Mouse (Mus musculus) kidney, embryonic 16.5 days (tissue): ENCODE results near the gene Phyhd1. TPM values are rescaled to one million over a fixed set of nuclear protein-coding genes. Genes with fewer than 3 reads are reported as not detected.
A peak's percentile ranks its signal among the peaks of the same experiment; 100 is the strongest.

Source experiments
- ATAC-seq: fragments of 200-750 bp; cut with Nextera tagmentation; 2 replicates; pipeline ENCODE4 v1.8.0; 2017; ENCODE audit warnings: moderate TSS enrichment; ENCODE audit not compliant: low FRiP score, low TSS enrichment
- H3K27ac ChIP-seq: fragments of 300-500 bp; sonication (generic); 2 replicates; pipeline ENCODE4 v1.5.1; 2014; ENCODE audit warnings: low read length
- H3K27me3 ChIP-seq: fragments of 300-500 bp; sonication (generic); 2 replicates; pipeline ENCODE4 v1.6.1; 2014; ENCODE audit warnings: low read length, control low read depth, mixed read lengths; ENCODE audit not compliant: insufficient read depth
- H3K36me3 ChIP-seq: fragments of 300-500 bp; sonication (generic); 2 replicates; pipeline ENCODE4 v1.6.1; 2014; ENCODE audit warnings: low read length, control low read depth, mixed read lengths; ENCODE audit not compliant: insufficient read depth
- H3K4me1 ChIP-seq: fragments of 300-500 bp; sonication (generic); 2 replicates; pipeline ENCODE4 v1.6.1; 2014; ENCODE audit warnings: low read length, control low read depth, mixed read lengths; ENCODE audit not compliant: insufficient read depth
- H3K4me2 ChIP-seq: fragments of 300-500 bp; sonication (generic); replicated peaks from 2 replicates; pipeline ENCODE4 v1.6.1; 2014; ENCODE audit warnings: low read depth, low read length
- H3K4me3 ChIP-seq: fragments of 300-500 bp; sonication (generic); 2 replicates; pipeline ENCODE4 v1.5.1; 2014; ENCODE audit warnings: mild to moderate bottlenecking, low read length
- H3K9ac ChIP-seq: fragments of 300-500 bp; sonication (generic); replicated peaks from 2 replicates; pipeline ENCODE4 v1.6.1; 2014; ENCODE audit warnings: low read length
- H3K9me3 ChIP-seq: fragments of 300-500 bp; sonication (generic); 2 replicates; pipeline ENCODE4 v1.6.1; 2016; ENCODE audit warnings: low read length, control low read depth
- WGBS: fragments of 180-500 bp; shearing (Covaris S2); extraction: QIAGEN DNeasy Blood & Tissue Kit; methylation state at CpG from one replicate; pipeline ENCODE4 v1.1.7; 2014; 5-methylcytosine and 5-hydroxymethylcytosine counted together
- polyA plus RNA-seq: library from polyadenylated mRNA; unstranded; fragments of >200 nt; fragmentation: Nextera tagmentation; extraction: Ambion mirVana; gene quantifications from 2 replicates; pipeline ENCODE4 v1.2.1, GENCODE M21; 2015

Phyhd1 gene
- 15.8 and 16.0 TPM in 2 replicates for polyA plus RNA-seq

GRCm38 (mm10) chr2:30265767-30266253 lies at the start of gene Phyhd1:
TSS of gene Phyhd1 (plus strand) at chr2:30266203.
- Histone ChIP-seq H3K9ac (peak within 1 kb of the TSS; percentile 51), H3K4me1 (peaks cover 35% of the 10 kb centered on the region), H3K27me3 (no peaks in the 10 kb centered on the region), H3K4me3 (peak within 1 kb of the TSS; percentile 29), H3K9me3 (no peaks in the 10 kb centered on the region), H3K27ac (peak within 1 kb of the TSS; percentile 95), H3K4me2 (peak within 1 kb of the TSS; percentile 41), H3K36me3 (peaks cover 22% of the 10 kb centered on the region)
- 41% methylated on average over 5 of the region's 5 CpGs for whole genome bisulfite sequencing
- 0 out of 2 replicates have a peak, but pooled peaks have one; percentile 14 for ATAC-seq

- ATAC-seq: no peak
- no peak overlapping the region for H3K4me3 ChIP-seq
Measured at GRCm38 (mm10) chr2:30216293-30216692, 49.7 kb upstream of the Phyhd1 start.

GRCm38 (mm10) chr2:30235593-30235992 lies 30.4 kb upstream of the Phyhd1 start:
- no peak overlapping the region for H3K4me2 ChIP-seq
- no peak overlapping the region for H3K27ac ChIP-seq
- no peak for ATAC-seq
- peaks cover 20% of the 10 kb centered on the region for H3K4me1 ChIP-seq
- H3K27me3 ChIP-seq: no peaks in the 10 kb centered on the region
- WGBS: 63% methylated on average over 5 of the region's 5 CpGs
- peaks cover 2% of the 10 kb centered on the region; the same call in 1 of the 2 replicates for H3K36me3 ChIP-seq
- no peak overlapping the region for H3K9ac ChIP-seq
- H3K9me3 ChIP-seq: peaks cover 5% of the 10 kb centered on the region
- H3K4me3 ChIP-seq: no peak overlapping the region

More at GRCm38 (mm10) chr2:30216293-30216692, 49.7 kb upstream of the Phyhd1 start:
- Histone ChIP-seq H3K9ac (no peak overlapping the region), H3K4me2 (no peak overlapping the region), H3K27ac (no peak overlapping the region), H3K36me3 (no peaks in the 10 kb centered on the region), H3K9me3 (no peaks in the 10 kb centered on the region), H3K27me3 (no peaks in the 10 kb centered on the region), H3K4me1 (no peaks in the 10 kb centered on the region)
- 93% methylated on average over 5 of the region's 5 CpGs for WGBS

DNA sequence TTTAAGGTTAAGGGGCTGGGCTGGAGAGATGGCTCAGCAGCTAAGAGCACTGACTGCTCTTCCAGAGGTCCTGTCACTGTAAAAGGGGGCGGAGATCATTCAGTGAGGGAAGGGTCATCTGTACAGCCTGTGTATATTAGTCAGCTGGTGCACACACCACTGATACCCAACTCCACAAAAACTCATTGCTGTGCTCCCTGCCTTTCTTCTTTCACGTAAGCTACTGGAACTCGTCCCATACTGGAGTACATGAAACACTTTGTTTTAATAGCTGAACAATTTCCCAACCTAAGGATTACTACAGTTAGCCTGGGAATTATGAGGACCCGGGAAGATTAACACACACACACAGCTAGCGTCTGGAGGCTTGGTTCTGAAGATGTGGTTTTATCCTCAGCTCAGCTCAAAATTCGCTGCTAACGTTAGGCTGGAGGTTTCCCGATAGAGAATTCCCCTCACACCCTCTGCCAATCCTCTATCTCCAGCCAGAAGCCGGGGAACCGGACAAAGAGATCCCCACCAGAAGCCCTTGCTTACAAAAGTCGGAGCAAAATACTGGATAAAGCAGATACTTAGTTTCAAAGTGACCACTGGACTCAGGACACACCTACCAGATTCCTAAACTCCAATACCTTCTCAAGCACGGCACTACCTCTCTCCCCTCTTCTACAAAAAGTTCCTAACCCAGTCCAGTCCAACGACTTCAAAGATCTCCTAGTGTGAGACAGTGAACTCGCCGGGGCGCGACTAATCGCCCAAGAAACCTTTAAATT lies 29.4 kb upstream of the Phyhd1 start:
- WGBS: 2% methylated on average over 18 of the region's 18 CpGs
- peaks cover 20% of the 10 kb centered on the region for H3K4me1 ChIP-seq
- ATAC-seq: no peak
- peak overlapping the region; percentile 70 for H3K4me3 ChIP-seq
- H3K9me3 ChIP-seq: peaks cover under 1% of the 10 kb centered on the region; the same call in 1 of the 2 replicates
- peak overlapping the region; percentile 85 for H3K4me2 ChIP-seq
- H3K27ac ChIP-seq: peak overlapping the region; percentile 89
- H3K27me3 ChIP-seq: no peaks in the 10 kb centered on the region
- peak overlapping the region; percentile 79 for H3K9ac ChIP-seq
- H3K36me3 ChIP-seq: peaks cover 11% of the 10 kb centered on the region

- peaks cover 17% of the 10 kb centered on the region for H3K36me3 ChIP-seq
- H3K4me2 ChIP-seq: peak within 1 kb of the TSS; percentile 85
- no peaks in the 10 kb centered on the region for H3K9me3 ChIP-seq
- under 1% methylated on average over 59 of the region's 67 CpGs for WGBS
- H3K4me3 ChIP-seq: peak within 1 kb of the TSS; percentile 70
- ATAC-seq: peak; percentile 97
- peaks cover 24% of the 10 kb centered on the region for H3K4me1 ChIP-seq
- H3K9ac ChIP-seq: peak within 1 kb of the TSS; percentile 90
- H3K27ac ChIP-seq: peak within 1 kb of the TSS; percentile 89
- H3K27me3 ChIP-seq: no peaks in the 10 kb centered on the region
Measured at GRCm38 (mm10) chr2:30237199-30237880, 28.7 kb upstream of the Phyhd1 start, which contains the start of gene Lrrc8a. TSS of gene Lrrc8a (plus strand) at chr2:30237715.

- H3K4me1 ChIP-seq: peaks cover 29% of the 10 kb centered on the region
- H3K27me3 ChIP-seq: no peaks in the 10 kb centered on the region
- peaks cover 17% of the 10 kb centered on the region for H3K36me3 ChIP-seq
- peak overlapping the region; percentile 85 for H3K4me2 ChIP-seq
- H3K4me3 ChIP-seq: peak overlapping the region; percentile 70
- ATAC-seq: peak; percentile 91
- H3K27ac ChIP-seq: peak overlapping the region; percentile 89
- H3K9ac ChIP-seq: peak overlapping the region; percentile 90
- 0% methylated on average over 42 of the region's 42 CpGs for WGBS
- no peaks in the 10 kb centered on the region for H3K9me3 ChIP-seq
Measured at GRCm38 (mm10) chr2:30237881-30238280, 28.1 kb upstream of the Phyhd1 start.

- 47% methylated on average over 3 of the region's 3 CpGs for WGBS
- Histone ChIP-seq H3K4me3 (peak overlapping the region; percentile 70), H3K4me2 (peak overlapping the region; percentile 85), H3K4me1 (peaks cover 31% of the 10 kb centered on the region), H3K36me3 (peaks cover 17% of the 10 kb centered on the region), H3K27ac (peak overlapping the region; percentile 64), H3K9ac (peak overlapping the region; percentile 90), H3K27me3 (no peaks in the 10 kb centered on the region), H3K9me3 (no peaks in the 10 kb centered on the region)
- ATAC-seq: no peak
Measured at GRCm38 (mm10) chr2:30238906-30239465, 27.0 kb upstream of the Phyhd1 start.

GRCm38 (mm10) chr2:30239777-30240176 lies 26.2 kb upstream of the Phyhd1 start:
- WGBS: 68% methylated on average over 4 of the region's 4 CpGs
- H3K36me3 ChIP-seq: peaks cover 24% of the 10 kb centered on the region
- H3K4me2 ChIP-seq: peak overlapping the region; percentile 85; the same call in 1 of the 2 replicates
- no peaks in the 10 kb centered on the region for H3K9me3 ChIP-seq
- H3K4me3 ChIP-seq: no peak overlapping the region
- ATAC-seq: no peak
- no peaks in the 10 kb centered on the region for H3K27me3 ChIP-seq
- H3K9ac ChIP-seq: peak overlapping the region; percentile 90; the same call in 1 of the 2 replicates
- H3K4me1 ChIP-seq: peaks cover 34% of the 10 kb centered on the region
- peak overlapping the region; percentile 64 for H3K27ac ChIP-seq

GRCm38 (mm10) chr2:30240267-30240666 lies 25.7 kb upstream of the Phyhd1 start, which contains the start of gene Gm28035:
TSS of gene Gm28035 (plus strand) at chr2:30240567.
- peak within 1 kb of the TSS; percentile 85 for H3K4me2 ChIP-seq
- peaks cover 24% of the 10 kb centered on the region for H3K36me3 ChIP-seq
- H3K27me3 ChIP-seq: no peaks in the 10 kb centered on the region
- no peaks in the 10 kb centered on the region for H3K9me3 ChIP-seq
- H3K4me3 ChIP-seq: peak within 1 kb of the TSS; percentile 70; the same call in 1 of the 2 replicates
- peak within 1 kb of the TSS; percentile 64 for H3K27ac ChIP-seq
- no peak for ATAC-seq
- peak within 1 kb of the TSS; percentile 90; the same call in 1 of the 2 replicates for H3K9ac ChIP-seq
- 84% methylated on average over 2 of the region's 2 CpGs for WGBS
- H3K4me1 ChIP-seq: peaks cover 37% of the 10 kb centered on the region
